Mouse (Mus musculus): ENCODE measurements at regions not wholly inside any gene's neighbourhood (a gene's known extent, or its start where the extent isn't known, plus 50 kb on each side); places are given as distances from the start of the nearest gene placed in this dataset.

GRCm38 (mm10) chr17:83156682-83157081 is 58.4 kb upstream of the Pkdcc start:
- no peak for ATAC-seq (ENCODE audit: extremely low read depth, insufficient number of reproducible peaks, low FRiP score, poor library complexity, severe bottlenecking)

- no peak for ATAC-seq (ENCODE audit: extremely low read depth, insufficient number of reproducible peaks, low FRiP score, poor library complexity, severe bottlenecking)
Measured at GRCm38 (mm10) chr17:83158053-83158452, 57.0 kb upstream of the Pkdcc start.

GRCm38 (mm10) chr17:83158652-83159051 is 56.4 kb upstream of the Pkdcc start:
- ATAC-seq (ENCODE audit: extremely low read depth, insufficient number of reproducible peaks, low FRiP score, poor library complexity, severe bottlenecking): no peak

GRCm38 (mm10) chr17:83159634-83160033 is 55.5 kb upstream of the Pkdcc start:
- ATAC-seq (ENCODE audit: extremely low read depth, insufficient number of reproducible peaks, low FRiP score, poor library complexity, severe bottlenecking): no peak

GRCm38 (mm10) chr17:83160296-83160695 is 54.8 kb upstream of the Pkdcc start:
- no peak for ATAC-seq (ENCODE audit: extremely low read depth, insufficient number of reproducible peaks, low FRiP score, poor library complexity, severe bottlenecking)

- ATAC-seq (ENCODE audit: extremely low read depth, insufficient number of reproducible peaks, low FRiP score, poor library complexity, severe bottlenecking): no peak
Measured at GRCm38 (mm10) chr17:83161731-83162130, 53.4 kb upstream of the Pkdcc start.

GRCm38 (mm10) chr17:83163952-83164560 is 51.0 kb upstream of the Pkdcc start:
- no peak for ATAC-seq (ENCODE audit: extremely low read depth, insufficient number of reproducible peaks, low FRiP score, poor library complexity, severe bottlenecking)

GRCm38 (mm10) chr17:83164728-83165127 is 50.4 kb upstream of the Pkdcc start:
- ATAC-seq (ENCODE audit: extremely low read depth, insufficient number of reproducible peaks, low FRiP score, poor library complexity, severe bottlenecking): no peak

GRCm38 (mm10) chr17:83165140-83165539 is 50.0 kb upstream of the Pkdcc start:
- no peak for ATAC-seq (ENCODE audit: extremely low read depth, insufficient number of reproducible peaks, low FRiP score, poor library complexity, severe bottlenecking)
